Mouse (Mus musculus) spleen, adult 12 weeks (tissue): Measurements from ENCODE around the gene Pcyt2.

Source experiments
- DNase-seq: peaks from one replicate; pipeline ENCODE4 v3.0.0; 2022; ENCODE audit warnings: low spot score

Pcyt2 gene

DNA sequence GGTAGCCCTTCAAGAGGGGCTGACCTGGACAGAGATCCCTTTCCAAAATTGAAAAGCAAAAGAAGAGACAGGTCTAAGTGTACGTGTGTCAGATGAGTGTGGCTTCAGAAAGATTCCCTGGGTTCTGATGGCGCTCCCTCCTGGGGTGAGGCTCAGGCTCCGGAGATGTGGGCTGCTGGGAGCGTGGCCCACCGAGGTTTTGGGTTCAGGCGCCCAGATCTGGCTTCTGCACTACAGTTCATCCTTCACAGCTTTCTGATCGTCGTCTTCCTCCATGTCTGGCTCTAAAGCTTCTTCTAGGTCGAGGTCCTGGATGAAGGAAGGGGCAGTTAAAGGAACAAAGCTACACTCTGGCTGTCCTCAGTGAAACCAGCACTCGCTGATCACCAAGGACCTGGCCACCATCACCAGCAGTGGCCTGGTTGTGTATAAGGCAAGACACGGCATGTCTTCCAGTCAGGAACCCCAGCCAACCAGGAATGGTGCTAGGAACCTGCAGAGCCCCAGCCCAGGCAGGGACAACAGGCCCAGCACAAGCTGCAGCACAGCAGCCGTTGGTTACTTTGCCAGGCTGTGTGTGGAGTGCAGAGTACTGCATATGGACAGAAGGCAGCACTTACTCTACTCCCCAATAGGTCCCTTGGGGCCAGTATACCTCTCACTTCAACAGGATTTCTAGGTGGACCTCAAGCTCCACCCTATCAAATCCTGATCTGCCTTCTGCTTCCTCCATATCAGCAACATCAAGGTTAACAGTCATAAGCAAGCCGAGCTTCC is 56.6 kb downstream of the Pcyt2 start:
- DNase-seq: no peak
